Mouse (Mus musculus): ENCODE measurements around the gene Spata46. TPM values are rescaled to one million over a fixed set of nuclear protein-coding genes. Genes with fewer than 3 reads are reported as not detected.

The Spata46 gene
- not detected for total RNA-seq (2022)

DNA sequence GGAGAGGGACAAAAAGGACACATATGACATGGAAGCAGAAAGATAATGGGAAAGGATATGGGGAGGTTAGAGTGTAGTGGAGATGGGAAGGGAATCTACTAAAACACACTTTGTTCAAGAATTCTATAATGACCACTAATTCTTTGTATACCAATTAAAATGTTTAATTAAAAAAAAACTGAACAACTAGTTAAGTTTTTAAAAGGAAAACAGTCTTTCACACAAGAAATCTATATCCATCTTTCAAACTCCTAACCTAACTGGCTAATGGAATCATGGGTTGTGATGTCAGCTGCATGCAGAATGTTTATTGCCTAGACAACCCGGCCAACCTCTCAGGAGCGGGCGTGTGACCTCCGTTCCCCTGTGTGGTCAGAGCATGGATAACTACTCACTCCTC lies at the start of gene Spata46:
Gene Spata46 (plus strand): TSS at position 301 of the 400 bp plus-strand sequence.
- DNase-seq (ENCODE audit: low spot score in 2 of 2), result no peak

DNA sequence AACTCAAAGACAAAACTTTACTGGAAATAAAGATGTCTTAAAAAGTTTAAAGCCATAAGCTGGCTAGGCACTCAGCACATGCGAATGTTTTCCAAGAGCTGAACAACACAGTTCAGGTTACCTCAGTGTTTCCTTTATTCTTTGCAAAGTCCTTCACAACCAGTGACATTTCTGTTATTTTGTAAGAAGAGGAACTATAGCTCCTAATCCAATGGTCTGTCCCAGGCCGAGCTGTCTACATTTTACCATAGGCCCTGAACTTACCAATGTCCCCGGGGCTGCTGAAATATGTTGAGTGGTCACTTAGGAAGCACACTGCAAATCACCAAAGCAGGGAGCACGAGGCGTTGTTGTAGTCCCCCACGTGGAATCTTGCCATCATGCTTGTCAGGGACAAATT lies 38.3 kb upstream of the Spata46 start:
- no peak for DNase-seq (ENCODE audit: low spot score in 2 of 2)

DNA sequence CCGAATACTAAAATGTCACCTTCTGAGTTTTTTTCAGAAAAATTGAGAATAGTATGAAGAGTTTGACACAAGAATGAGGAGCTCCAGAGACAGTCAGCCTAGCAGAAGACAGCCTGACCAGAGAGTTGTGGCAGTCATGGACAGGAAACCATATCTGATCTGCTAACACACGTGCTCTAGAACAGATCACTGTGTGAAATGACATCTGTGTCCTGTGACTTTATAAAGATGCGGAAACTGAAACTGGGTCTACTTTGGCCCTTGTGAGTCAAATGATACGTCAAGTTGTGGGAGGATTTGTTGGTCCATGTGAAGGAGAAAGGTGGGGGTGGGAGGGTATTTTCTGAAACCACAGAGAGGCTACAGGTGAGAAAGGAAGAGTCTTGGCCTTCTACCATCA lies 37.9 kb upstream of the Spata46 start:
- no peak for DNase-seq (ENCODE audit: low spot score in 2 of 2)

DNA sequence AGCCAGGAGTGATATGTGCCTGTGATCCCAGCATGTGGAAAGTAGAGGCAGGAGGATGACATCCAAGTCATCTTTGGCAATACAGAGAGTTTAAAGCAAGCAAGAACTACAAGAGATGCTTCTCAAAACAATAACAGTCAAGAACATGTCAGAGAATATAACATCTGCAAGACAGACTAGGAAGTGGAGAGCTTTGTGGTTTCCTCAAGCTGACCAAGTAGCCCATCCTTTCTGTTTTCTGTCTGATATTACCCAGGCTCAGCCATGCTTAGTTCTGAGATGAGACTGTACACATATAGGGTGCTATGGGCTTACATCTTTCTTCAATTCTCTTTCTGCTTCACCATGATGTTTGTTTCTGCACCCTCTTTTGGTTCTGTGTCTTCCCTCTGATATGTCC lies 35.4 kb upstream of the Spata46 start:
- no peak for DNase-seq (ENCODE audit: low spot score in 2 of 2)

DNA sequence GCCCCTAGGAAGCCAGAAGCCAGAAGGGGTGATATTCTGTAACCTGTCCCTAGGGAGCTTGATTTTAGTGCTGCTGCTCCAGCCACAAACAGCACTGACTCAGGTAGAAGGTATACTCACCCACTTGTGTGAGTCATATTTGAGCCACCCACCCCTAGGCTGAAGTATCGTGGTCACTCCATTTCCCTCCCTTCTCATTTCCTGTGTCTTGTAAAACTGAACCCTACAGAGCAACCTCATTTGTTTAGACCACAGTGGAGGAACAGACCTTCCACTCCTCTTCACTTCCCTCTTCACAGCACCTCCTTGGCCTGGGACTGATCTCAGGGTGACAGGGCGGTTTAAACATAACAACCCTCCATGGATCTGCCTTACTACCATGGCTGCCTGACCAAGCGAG lies 31.6 kb upstream of the Spata46 start, which contains the start of gene Sh2d1b1:
Gene Sh2d1b1 (plus strand): TSS at position 305 of the 400 bp plus-strand sequence.
- no peak for DNase-seq (ENCODE audit: low spot score in 2 of 2)

DNA sequence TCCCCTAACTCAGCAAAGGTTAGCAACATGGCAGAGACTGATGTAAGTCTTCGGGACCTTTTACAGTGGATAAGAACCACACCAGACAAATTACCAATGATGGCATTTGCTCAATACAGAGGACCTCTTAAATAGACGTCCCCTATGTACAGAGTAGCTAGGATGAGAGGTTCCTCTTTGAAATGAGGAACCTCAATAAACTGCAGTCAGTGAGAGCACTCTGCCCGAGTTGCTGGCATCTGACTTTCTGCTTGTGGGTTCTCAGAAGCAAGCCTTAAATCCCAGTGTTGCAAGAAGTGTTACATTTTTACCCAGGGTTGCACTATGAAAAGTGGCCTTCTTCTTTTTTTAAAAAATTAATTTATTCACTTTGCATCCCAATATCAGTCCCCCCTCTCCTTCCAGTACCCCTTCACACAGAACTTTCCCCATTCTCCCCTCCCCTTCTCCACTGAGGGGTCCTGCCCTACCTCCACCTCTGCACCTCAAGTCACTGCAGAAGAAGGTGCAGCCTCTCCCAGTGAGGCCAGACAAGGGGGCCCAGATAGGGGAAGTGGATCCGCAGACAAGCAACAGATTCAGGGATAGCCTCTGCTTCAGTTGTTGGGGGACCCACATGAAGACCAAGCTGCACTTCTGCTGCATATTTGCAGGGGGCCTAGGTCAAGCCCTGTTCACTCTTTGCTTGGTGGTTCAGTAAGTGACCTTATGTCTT lies 26.0 kb upstream of the Spata46 start:
- DNase-seq (ENCODE audit: low spot score in 2 of 2), result no peak

DNA sequence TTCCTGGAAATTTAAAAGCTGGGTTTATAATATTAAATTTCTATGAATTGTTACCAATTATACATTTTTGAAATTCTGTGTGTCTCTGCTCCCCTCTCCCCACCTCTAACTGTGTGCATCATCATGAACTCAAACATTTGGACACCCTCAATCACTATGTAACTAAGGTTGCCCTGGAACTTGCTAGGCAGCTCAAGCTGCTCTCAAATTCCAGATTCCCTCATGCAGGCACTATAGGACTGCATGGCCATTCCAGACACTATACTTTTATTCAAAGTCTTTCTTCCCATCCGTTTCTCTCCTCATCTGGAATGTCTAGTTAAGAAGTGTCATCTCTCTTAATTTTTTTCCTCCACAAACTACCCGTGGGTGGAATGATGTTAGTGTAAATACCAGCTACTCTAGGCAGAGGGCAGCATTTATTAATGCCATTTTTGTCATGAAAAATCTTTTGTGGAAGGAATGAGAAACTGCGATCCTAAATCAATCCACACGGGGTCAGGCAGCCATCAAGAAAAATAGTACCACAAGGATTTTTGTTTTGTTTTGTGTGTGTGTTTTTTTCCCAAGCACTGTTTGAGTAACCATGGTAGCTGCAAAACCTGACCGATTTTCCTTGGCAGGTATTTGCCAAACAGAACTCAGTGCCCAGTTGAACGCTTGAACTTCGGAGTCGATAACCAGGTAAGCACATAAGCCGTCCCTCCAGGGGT lies 16.2 kb upstream of the Spata46 start:
- no peak for DNase-seq (ENCODE audit: low spot score in 2 of 2)

DNA sequence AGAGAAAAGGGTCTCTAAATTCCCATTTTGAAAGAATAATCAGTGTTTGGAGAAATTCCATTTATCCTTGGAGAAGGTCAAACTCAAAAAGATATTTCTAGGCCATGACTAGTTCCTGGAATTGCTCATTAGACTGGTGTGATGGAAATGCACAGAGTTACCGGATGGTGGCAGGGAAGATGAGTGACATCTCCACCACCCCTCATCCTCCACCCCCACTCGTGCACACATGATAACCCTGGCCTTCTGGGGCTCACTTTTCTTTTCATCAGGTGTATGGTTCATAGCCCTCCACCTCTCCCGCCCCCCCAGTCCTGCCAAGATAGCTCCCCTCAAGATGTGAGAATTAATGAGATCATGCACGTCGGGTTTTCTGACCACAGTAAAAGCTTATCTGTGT lies 15.3 kb upstream of the Spata46 start:
- no peak for DNase-seq (ENCODE audit: low spot score in 2 of 2)

DNA sequence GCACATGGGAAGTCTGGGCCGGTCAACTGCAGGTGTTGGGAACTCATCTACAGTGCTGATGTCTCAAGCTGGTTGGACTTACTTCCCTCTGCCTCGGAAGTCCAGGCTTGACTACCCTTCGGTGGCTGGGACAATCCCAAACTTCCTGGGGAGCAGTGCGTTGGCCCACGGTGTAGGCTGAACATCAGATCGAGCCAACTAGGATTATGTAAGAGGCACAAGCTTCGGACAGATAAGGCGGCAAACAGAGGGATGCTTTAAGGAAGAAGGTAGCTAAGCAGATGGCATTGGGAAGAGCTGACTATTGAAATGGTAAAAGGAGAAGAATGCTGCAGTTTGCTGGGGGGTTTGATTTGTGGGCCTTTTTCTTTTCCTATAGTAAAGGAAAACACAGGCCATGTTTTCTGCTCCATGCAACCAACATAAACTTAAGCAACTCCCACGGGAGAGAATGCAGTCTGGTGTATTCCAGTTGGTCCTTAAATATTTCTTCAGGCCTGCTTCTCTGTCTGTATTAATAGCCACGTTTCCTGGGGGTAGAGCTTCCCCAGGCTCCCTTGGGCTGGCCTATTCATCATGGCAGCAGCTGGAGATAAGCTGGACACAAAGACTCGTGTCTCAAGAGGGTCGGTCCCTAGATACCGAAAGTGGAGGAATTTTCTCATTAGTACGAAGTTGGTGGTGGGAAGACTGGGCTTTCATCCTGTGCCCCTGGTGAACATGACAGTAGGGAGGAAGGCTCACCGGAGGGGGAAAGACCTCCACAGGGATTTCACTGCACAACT lies 13.6 kb upstream of the Spata46 start:
- no peak for DNase-seq (ENCODE audit: low spot score in 2 of 2)

DNA sequence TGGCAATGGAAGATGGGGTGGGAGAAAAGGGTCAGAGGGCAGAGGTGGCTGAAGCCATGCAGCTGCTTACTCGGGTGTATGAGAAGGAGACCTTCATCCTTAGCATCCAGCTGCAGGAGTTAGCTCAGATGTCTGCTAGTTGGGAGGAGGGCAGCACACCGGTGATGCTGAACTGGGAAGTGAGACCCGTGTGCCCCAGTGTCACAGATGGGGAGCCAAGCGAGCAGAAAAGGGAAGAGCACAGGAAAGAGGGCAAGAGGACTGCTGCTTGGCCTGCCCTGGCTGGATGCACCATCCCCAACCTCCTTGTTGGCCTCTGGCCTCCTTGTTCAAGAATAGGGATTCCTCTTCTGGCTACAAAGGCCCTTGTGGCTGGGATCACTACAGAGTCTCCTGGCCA lies 9.1 kb upstream of the Spata46 start:
- no peak for DNase-seq (ENCODE audit: low spot score in 2 of 2)

DNA sequence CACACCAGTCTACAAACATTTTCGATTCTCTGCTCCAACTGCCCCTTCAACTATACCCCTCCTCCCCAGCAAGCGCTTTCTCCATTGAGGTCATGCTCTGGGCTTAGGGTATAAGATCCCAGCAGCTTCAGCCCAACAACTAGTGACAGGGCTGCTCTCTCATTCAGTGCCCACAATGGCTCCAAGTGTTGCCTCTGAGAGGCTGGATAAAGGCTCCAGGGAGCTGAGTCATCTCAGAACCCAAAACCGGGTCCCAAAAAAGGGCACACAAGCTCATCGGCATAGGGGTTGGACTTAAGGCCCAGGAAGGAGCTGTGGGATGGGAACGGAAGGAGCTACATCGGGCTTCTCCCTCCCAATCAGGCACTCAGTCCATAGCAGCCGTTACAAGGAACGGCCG lies 6.9 kb upstream of the Spata46 start:
- no peak for DNase-seq (ENCODE audit: low spot score in 2 of 2)

DNA sequence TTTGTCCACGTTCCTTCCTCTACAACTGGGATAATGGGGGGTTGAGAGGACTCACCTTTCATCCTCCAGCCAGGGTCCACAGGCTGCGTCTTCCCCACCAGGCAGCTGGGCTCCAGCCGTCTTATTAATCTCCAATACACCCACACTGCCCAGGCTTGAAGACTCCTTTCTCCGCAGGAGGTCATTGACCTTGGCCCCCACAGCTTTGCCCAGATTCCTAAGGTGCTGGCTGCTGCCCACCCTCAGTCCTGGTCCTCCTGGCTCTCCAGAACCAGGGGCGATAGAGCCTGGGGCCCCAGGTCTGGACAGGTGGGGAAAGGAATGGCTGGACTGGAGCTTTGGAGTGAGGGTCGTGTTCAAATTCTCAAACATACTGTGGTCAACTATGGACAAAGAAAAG lies 6.1 kb upstream of the Spata46 start:
- no peak for DNase-seq (ENCODE audit: low spot score in 2 of 2)

DNA sequence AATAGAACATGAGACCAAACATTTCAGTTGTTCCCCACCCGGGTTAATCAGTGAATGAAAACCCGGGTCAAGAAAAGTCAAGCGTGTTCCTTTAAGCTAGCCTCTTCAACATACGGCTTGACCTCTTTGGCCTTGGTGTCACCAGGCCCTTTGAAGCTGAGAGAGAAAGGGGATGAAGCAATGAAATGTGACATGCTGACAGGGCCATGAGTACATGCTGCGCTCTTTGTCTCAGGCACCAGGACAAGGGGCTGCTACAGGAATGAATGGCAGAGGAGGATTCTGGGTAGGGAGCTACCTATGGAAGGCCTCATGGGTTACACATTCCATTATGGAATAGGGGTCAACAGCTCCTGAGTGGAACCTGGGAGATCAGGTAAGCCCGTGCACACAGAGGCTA lies 5.5 kb upstream of the Spata46 start:
- no peak for DNase-seq (ENCODE audit: low spot score in 2 of 2)

DNA sequence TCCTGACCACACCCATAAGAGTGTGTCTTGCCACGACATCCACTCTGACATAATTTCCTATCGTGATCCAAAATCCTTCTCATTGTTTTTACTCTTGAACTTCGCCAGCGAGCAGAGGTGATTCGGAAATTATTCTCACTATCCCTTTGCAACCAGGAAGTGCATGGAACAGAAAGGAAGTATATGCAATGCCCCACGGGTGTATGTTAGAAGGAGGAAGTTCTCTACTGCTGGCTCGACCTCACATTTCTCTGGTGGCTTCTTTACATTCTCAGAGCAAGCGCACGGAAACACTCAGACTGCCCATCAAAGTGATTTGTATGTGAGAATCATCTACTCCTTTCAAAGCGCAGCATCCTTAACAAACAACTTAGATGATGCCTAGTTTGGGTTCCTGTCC lies 3.6 kb upstream of the Spata46 start:
- DNase-seq (ENCODE audit: low spot score in 2 of 2), result no peak

DNA sequence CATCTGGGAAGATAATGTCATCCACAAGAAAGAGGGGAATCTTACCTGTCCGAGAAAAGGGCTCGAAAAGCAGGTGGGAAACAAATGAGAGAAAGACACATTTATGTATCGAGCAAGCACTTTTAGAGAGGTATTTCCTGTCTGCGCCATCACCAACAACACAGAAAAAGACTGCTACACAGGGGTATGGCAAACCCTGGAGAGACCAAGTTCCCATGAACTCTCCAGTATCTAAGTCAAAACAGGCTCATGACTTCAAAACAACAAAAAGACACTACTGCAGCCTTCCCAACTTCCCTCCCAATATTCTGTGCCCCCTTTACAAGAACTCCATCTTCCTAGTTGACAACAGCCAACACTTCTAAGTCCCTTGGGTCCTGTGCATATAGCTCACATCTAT lies 2.4 kb upstream of the Spata46 start, which contains the start of gene Gm7694:
Gene Gm7694 (minus strand): TSS at position 101 of the 400 bp plus-strand sequence.
- DNase-seq (ENCODE audit: low spot score in 2 of 2), result no peak

DNA sequence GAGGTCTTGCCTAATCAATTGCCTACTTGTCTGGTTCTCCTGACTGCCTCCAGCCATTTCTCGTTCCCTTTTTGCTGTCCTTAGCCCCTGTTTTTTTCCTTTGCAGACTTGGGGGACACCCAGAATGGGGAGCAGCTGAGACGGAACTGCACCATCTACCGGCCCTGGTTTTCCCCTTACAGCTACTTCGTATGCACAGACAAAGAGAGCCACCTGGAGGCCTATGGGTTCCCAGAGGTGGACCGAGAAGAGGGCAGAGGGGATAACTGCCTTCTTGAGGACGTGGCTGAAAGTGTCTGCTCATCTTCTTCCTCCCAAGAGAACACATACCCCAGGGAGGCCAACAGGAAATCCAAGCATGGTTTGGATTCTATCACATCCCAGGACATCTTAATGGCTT lies 2.8 kb downstream of the Spata46 start:
- DNase-seq (ENCODE audit: low spot score in 2 of 2), result no peak

DNA sequence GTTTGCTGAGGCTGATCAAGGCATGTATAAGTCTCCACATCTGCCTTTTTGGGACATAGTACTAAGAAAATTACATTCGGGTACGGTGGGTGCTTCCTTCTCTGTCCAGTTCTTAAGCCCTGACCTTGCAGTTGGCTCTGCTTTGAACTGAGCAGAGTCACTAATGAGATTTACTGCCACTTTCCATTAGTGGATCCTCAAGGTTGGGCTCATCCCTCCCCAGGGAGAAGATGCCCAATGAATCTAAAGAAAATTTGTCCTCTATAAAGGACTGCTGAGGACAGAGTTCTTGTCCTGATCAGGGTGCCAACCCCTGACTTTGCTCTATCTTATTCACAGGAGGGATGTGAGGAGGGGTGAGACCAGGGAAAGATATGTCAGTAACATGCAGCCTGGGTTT lies 13.4 kb downstream of the Spata46 start:
- DNase-seq (ENCODE audit: low spot score in 2 of 2), result no peak

DNA sequence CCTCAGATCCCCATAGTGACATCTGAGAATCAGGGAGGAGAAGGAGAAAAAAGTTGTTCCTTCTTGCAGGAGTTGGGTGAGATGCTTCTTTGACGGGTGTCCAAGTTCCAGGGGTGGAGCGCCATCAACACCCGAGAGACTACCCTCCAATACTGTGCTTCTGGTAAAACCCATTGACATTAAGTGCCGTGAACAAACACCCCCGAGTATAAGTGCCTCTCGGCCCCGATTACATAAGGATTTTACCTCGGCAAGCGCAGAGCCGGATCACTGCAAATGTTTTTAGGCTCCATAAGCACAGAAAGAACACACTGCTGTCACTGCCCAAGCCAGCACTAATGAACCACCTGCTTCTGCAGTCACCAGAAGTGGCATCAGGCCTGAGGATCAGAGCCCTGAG lies 14.4 kb downstream of the Spata46 start:
- DNase-seq (ENCODE audit: low spot score in 2 of 2), result no peak

DNA sequence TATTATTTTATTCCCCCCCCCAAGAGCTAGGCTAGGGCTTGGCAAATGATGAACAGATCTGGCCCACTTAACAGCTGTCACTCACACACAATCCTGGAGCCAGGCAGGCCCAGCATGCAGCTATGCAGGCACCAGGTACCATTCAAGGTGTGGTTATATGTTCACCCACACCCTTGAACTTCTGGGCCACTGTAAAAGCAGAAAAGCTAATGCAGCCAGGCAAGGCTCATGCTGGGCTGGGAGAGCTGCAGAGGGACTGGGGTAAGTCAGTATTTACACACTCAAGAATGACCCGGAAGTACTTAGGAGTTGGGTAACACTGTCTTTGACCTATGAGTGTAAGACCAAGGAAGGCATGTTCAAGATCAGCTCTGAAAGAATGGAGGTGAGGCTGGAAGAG lies 15.7 kb downstream of the Spata46 start:
- no peak for DNase-seq (ENCODE audit: low spot score in 2 of 2)

DNA sequence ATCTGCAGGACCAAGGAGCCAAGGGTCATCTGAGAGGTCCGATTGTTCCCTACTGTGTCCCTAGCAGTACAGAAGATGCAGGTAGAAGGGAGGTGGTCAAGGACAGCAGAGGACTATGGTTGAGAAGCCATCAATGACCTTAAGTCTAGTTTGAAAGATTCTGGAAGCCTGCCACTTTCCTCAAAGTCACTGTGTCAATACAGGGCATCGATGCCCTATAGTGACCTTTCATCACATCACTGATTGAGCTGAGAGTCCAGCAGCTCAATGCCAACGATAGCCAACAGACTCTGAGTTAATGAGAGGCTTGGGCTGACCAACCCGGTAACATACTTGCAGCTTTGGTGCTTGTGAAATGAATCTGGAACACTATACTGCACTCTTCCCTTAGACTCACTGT lies 16.7 kb downstream of the Spata46 start:
- no peak for DNase-seq (ENCODE audit: low spot score in 2 of 2)

DNA sequence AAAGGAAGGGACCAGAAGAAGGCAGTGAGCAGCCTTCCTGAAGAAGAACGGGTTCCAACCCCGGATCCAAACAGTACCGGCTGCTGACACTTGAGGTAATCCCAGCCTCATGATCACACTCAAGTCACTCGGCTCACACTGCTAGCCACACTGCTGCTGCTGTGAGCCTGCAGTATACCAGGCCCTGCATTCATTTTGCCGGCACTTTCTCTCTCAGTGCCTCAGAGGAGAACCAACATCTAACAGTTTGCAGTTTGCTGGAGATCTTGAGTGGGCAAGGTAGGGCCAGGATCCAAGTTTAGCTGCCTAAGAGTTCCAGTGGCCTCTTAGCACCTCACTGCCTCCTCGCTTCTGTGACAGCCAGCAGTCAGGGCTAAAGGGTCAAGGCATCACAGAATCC lies 23.3 kb downstream of the Spata46 start:
- DNase-seq (ENCODE audit: low spot score in 2 of 2), result no peak

DNA sequence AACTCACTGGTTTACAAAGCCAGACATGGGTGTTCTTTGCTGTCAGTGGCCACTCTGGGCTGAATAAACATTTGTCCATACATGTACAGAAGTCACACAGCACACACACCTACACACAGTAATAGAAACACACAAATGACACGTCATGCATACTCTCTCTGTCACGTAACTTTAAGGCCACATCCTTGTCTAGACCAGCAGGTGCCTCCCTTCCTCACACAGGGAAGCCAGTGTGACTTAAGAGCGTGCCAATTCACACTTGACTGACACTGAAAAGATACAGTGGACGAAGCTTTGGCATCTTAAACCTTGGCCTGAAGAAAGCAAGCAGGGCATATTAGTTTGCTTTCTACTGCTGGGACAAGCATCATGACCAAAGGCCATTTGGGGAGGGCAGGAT lies 24.2 kb downstream of the Spata46 start:
- no peak for DNase-seq (ENCODE audit: low spot score in 2 of 2)

Measured in gastrocnemius, adult 8-10 months (tissue).